Mouse (Mus musculus) thymus, adult 18-20 months (tissue): ENCODE results near the gene Nup62.
A peak's percentile ranks its signal among the peaks of the same experiment; 100 is the strongest.

ENCODE experiments used
- DNase-seq, 2 experiments: peaks; one replicate each; pipeline ENCODE4 v3.0.0; 2022; ENCODE audit warnings: mixed read lengths in 2 of 2

Gene Nup62

DNA sequence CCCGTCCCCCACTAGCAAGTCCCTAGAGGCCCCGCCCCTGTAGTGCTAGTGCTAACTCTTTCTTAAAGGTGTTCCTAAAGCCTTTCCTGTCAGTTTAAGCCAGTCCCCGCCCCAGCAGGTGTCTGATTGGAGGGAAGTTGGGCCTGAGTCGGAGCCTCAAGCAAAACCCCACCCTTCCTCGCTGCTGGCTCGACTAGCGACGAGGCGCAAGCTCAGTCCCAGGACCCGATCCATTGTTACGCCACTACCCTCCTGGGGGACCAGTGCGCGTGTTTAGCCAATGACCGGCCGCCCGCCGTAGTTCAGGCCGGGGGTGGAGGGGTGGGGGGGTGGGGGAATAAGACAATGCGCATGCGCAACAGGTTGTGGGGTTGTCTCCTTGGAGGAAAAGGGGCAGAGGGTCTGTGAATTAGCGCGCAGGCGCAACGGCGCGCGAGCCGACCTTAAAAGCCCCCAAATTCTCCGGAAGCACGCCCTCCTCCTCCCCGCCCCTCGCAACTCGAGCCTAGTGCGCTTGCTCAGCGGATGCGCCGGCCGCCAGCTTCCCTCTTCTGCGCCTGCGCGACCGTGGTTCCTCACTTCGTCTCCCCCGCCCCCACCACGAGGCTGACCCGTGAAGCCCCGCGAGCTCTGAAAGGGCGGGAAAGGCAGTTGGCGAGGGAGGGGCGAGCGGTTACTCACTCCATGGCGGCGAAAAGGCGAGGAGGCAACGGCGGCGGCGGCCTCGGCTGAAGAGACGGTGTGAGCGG lies at the start of gene Nup62, which contains the start of gene Il4i1:
Gene Nup62, plus strand, starts transcription at position 368 of the 749 bp plus-strand sequence.
Gene Il4i1, plus strand, starts transcription at position 667 of the 749 bp plus-strand sequence.
- DNase-seq, result peak; percentile 98 to 99

GRCm38 (mm10) chr7:44768129-44768528 lies 47.8 kb upstream of the Nup62 start:
- no peak for DNase-seq

DNA sequence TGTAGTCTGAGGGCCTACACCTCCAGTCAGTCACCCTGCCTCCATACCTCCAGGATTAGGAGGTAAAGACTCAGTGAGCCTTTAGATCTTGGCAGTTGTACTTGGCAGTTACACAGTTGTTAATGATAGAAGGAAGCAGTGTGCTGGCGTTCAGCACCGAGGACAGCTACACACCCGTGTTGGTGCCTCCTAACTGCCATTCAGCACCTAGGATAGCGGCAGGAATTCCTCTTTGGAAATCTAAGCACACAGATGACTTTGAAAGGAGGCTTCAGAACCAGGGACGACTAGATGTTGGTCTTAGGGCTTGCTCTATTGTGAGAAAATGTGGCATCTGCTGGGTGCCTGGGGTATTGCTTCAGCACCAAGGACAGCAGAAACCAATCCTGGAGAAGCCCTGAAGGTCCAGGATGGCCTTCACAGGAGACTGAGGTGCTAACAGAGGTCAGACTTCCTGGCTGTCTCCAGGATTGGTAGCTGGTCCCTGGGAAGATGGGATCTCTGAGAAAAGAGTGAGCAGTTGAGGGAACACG lies 45.8 kb upstream of the Nup62 start:
- DNase-seq, result no peak

- DNase-seq, result no peak
Observed at GRCm38 (mm10) chr7:44772591-44773204, 43.2 kb upstream of the Nup62 start.

- DNase-seq, result no peak
Observed at GRCm38 (mm10) chr7:44776849-44777498, 38.9 kb upstream of the Nup62 start.

GRCm38 (mm10) chr7:44780101-44780500 lies 35.8 kb upstream of the Nup62 start:
- no peak for DNase-seq

DNA sequence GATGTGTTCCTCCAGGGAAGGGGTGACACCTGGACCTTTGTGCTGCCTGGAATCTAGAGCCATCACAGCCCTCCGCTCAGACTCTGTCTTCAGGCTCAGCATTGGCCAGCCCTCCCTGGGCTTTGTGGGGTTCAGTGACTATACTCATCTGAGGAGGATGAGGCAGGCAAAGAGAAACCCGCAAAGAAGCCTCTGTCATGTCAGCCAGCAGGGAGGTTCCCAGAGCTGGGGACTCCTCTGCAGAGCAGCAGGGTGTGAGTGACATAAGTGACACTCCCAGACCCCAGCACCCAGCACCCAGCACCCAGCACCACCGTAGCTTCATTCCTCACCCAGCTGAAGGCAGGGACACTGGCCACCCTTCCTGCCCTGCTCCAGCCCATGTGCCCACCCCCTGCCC lies 26.4 kb upstream of the Nup62 start:
- DNase-seq, result no peak

- DNase-seq, result no peak
Observed at GRCm38 (mm10) chr7:44790066-44790465, 25.8 kb upstream of the Nup62 start.

DNA sequence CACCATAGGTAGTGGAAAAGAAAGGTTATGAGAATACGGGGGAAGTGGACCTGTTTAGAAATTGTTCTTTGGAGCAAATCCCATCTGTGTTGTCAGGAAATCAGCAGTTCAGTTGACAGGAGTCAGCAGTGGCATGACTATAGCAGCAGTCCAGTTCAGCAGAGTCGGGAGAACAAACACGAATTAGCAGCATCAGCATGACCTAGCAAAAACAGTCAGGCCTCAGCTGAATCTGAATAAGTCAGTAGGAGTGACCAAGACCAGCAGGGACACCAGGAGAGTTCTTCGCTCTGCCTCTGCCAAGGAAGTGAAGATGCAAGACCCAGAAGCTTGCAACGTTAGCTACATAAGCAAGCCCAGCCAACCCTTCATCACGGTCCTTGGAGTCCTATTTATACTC lies 23.1 kb upstream of the Nup62 start:
- no peak for DNase-seq

DNA sequence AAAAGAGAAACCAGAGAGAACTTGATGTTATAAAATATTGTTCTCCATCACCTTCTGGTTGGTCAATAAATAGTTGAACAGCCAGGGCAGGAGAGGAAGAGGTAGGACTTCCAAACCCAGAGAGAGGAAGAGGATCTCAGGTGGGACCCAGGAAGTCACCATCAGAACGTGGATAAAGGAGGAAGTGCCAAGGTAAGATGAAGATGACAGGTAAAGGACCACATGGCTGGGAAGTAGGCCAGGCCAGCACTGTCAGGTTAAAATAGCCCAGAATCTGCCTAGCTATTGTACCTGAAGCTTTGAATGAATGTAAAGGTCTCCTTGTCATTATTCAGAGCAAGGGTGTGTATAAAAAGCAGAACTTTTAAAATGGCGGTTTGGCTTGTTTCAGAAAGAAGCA lies 7.0 kb upstream of the Nup62 start:
- no peak for DNase-seq

DNA sequence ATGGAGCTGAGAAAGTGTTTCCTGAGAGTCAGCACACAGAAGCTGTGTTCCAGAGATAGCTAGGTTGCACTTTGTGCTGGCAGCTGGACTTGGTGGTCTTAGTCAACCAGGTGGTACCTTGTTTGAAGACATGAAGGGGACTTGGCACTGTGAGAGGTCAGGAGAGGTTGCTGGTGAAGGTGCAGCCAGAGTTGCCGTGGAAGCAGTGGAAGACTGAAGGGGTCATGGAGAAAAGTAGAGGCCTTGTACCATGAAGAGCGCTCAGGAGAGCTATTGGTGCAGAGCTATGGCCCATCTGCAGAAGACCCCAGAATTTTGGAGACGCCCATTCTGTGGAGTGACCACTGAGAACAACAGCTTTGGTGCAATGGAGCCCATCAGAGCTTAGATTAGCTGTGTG lies 6.4 kb upstream of the Nup62 start:
- no peak for DNase-seq

GRCm38 (mm10) chr7:44810365-44810764 lies 5.5 kb upstream of the Nup62 start:
- DNase-seq, result no peak

DNA sequence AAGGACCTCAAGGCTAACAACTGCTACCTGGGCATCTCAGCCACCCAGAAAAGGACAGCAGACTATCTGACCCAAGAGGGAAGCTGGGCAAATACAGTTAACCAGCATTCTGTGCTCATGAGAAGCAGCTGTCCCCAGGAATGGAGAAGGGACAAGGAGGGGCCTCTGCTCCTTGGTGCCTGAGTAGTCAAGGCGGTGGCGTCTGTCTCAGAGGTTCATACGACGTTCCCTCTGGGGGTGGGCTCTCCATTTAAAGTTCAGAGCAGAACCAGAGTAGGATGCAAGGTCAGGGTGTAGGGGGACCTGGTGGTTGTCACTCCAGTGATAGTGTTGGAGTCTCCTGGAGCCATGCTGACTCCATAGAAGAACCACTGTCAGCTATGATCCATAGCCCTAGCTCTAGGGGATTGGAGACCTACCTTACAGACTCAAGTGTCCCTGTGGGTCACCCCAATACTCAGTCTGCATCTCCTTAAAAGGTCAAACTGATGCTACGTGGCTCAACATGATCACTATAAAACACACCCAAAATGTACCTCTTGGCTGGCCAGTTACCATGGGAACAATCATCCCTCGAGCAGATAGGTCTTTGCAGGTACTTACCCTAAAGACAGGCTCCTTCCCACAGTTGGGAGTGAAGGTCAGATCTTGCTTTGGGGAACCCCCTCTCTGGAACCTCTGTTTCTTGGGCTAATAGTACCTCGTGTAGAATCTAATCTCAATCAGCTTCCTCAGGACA lies 4.9 kb upstream of the Nup62 start:
- no peak for DNase-seq

- DNase-seq, result no peak
Observed at GRCm38 (mm10) chr7:44812651-44813325, 3.1 kb upstream of the Nup62 start.

GRCm38 (mm10) chr7:44813985-44814384 lies 1.9 kb upstream of the Nup62 start:
- DNase-seq, result no peak

DNA sequence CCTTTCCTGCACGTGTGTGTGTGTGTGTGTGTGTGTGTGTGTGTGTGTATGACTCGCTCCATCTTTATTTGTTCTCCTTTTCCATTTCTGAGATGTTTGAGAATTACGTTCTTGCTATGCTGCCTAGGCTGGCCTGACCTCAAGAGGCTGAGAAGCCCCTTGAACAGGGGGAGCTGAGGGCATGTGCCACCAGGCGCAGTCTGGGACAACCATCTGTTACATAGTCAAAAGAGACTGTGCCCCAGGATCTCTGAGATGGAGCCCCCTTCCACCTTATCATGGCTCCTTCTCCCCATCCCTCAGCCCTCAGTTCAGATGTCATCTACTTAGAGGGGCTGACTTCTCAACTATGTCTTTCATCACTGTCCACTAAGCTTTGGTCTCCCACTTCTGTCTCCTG lies 1.5 kb upstream of the Nup62 start:
- no peak for DNase-seq

DNA sequence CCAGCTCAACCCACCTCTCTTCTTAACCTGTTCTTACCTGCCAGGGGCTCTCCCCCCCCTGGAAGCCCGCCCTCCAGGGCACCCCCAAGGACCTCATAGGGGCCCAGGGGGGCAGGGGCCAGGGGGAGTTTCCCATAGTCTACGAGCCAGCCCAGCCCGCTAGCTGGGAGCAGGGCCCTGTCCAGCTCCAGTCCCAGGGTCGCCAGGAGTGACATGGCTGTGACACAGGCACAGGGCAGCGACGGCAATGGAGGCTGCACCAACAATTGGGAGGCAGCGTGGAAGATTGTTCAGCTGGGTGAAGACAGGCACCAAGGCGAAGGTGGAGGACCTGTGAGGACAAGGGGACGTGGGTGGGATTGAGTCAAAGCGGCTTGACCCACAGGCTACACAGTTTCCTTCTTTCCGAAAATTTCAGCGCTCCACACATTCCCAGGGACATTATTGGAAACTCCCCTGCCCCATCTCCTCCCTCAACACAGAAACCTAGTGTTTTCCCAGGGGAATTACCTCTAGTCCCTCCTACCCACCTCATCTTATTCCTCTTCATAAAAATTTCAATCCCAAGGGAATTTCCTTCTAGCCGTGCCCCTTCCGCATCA lies 835 bp upstream of the Nup62 start:
- peak; percentile 29 to 47 for DNase-seq

- no peak for DNase-seq
Observed at GRCm38 (mm10) chr7:44816470-44817021, 658 bp downstream of the Nup62 start, which contains the start of gene Atf5. TSS of gene Atf5 (minus strand) at chr7:44816658.

GRCm38 (mm10) chr7:44817441-44817840 lies 1.6 kb downstream of the Nup62 start:
- DNase-seq, result no peak

DNA sequence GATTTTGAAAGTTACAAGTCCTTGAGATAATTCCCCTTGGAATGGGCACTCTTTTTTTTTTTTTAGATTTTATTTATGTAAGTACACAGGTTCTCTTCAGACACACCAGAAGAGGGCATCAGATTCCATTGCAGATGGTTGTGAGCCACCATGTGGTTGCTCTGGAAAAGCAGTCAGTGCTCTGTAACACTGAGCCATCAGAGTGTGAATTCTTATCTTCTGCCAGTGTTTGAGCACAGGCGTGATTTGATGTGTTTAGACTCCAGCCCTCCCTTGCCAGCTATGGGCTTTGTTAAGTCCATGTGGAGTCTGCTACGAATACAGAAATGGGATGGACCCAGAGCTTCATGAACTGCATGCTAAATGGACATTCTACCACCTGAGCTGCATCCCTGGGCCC lies 2.3 kb downstream of the Nup62 start:
- DNase-seq, result no peak

- no peak for DNase-seq
Observed at GRCm38 (mm10) chr7:44818751-44819235, 2.9 kb downstream of the Nup62 start.
